Mouse (Mus musculus): Measurements from ENCODE around the gene Olfr110. TPM values are rescaled to one million over a fixed set of nuclear protein-coding genes. Genes with fewer than 3 reads are reported as not detected.
"Not testable (repeated sequence)": the region's sequence is repeated elsewhere in the genome, so short reads cannot be mapped to it uniquely, and the experiment has no call there.

The Olfr110 gene
- polyA plus RNA-seq (2016; fragmentation: Nextera tagmentation; extraction: Ambion mirVana), result not detected in 2 replicates

DNA sequence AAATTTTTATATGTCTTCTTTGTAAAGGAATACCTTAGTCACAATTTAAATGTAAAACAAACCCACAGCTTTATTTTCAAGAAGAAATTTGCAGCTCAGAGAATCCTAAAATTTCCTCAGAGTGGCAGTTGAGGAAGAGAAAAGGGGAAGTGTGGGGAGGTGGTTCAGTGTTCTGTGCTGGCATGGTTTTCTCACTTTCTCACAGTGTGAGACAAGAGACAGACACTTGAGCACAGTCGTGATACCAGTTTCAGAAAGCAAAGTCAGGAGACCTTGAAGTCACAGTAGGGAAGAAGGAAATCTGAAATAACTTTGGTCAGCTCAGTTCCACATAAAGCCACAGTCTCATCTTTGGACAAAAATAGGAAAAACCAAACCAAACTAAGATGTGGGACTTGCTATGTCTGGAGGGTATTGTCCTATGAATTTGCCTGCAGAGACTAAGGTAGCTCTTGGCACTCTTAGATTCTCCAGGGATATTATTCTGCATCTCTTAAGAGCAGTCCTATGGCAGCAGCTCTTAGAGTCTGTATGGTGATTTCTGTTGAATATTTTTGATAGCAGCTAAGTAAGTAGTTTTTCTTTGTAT, at the start of gene Olfr110:
TSS of gene Olfr110 (plus strand) at position 539 of the 589 bp plus-strand sequence.
- Histone ChIP-seq H3K9ac (no peak within 1 kb of the TSS), H3K4me1 (no peaks in the 10 kb centered on the region), H3K9me3 (no peaks in the 10 kb centered on the region), H3K27ac (no peak within 1 kb of the TSS), H3K27me3 (no peaks in the 10 kb centered on the region), H3K4me2 (replicated peaks) (no peak within 1 kb of the TSS), H3K4me3 (no peak within 1 kb of the TSS), H3K36me3 (no peaks in the 10 kb centered on the region)
- WGBS, result 67% methylated on average over 1 of the region's 1 CpGs
- ATAC-seq (ENCODE audit: insufficient number of reproducible peaks, insufficient read depth, low FRiP score, low TSS enrichment), result no peak

DNA sequence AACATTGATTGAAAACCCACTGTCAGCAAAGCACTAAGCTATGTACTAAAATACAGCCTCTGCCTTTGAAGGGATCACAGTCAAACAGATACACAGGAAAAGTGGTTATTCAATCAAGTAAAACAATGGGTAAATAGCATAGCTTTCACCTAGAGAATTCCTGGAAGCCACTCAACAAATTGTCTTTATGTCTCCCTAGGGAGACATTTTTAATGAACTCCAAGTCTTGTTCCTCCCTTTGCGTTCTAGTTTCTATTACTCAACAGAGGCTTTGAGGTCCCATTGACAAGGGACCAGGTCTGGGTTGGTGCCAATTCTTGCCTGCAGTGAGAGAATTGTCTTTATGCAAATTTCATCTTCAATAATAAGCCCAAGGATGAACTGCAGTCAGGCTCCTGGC, 47.1 kb upstream of the Olfr110 start, which contains the start of gene Olfr108:
TSS of gene Olfr108 (plus strand) at position 301 of the 400 bp plus-strand sequence.
- Histone ChIP-seq H3K4me1 (no peaks in the 10 kb centered on the region), H3K27ac (no peak within 1 kb of the TSS), H3K9ac (no peak within 1 kb of the TSS), H3K27me3 (no peaks in the 10 kb centered on the region), H3K9me3 (no peaks in the 10 kb centered on the region), H3K36me3 (no peaks in the 10 kb centered on the region), H3K4me3 (no peak within 1 kb of the TSS), H3K4me2 (replicated peaks) (no peak within 1 kb of the TSS)
- 85% methylated on average over 1 of the region's 1 CpGs for WGBS
- ATAC-seq (ENCODE audit: insufficient number of reproducible peaks, insufficient read depth, low FRiP score, low TSS enrichment), result no peak

DNA sequence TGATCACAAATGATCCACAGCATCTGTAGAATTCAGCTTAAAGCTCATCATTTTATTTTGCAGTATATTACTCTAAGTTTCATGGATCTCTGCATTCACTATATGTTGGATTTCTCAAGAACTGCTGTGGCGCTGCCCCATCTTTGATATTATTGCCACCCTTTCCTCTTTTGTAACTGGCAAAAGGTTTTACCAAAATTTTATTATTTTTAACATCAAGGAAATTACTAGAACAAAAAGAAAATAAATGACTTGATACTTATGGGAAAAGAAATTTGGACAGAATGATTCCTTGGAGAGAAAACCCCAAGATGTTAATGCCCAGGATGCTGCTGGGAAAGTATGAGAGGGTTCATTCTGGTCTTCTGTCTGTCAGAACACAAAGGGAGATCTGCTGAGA, 33.7 kb upstream of the Olfr110 start, which contains the start of gene Olfr109:
TSS of gene Olfr109 (plus strand) at position 301 of the 400 bp plus-strand sequence.
- 91% methylated on average over 1 of the region's 1 CpGs for WGBS
- H3K27ac ChIP-seq, result no peak within 1 kb of the TSS
- H3K4me1 ChIP-seq, result no peaks in the 10 kb centered on the region
- ATAC-seq (ENCODE audit: insufficient number of reproducible peaks, insufficient read depth, low FRiP score, low TSS enrichment), result no peak
- H3K4me2 ChIP-seq (replicated peaks), result no peak within 1 kb of the TSS
- H3K9ac ChIP-seq, result no peak within 1 kb of the TSS
- H3K4me3 ChIP-seq, result no peak within 1 kb of the TSS
- H3K27me3 ChIP-seq, result no peaks in the 10 kb centered on the region
- no peaks in the 10 kb centered on the region for H3K36me3 ChIP-seq
- no peaks in the 10 kb centered on the region for H3K9me3 ChIP-seq

DNA sequence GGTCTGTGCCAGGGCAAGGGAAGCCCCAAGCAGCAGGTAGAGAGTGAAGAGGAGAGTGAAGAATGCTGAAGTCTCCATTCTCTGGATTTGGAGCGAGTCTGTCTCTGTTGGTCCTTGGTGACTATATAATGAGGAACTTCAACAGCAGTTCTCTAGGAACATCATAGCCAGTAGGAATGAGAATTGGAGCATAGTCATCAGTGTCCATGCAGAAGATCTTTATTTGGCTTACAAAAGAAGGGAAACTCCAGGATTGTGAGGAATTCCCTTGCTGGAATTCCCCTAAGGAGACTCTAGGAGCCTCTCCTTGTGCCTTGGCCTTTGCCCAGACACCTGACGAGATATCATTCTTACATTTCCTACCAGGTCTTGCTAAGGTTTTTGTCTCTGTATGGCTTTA, 8.8 kb upstream of the Olfr110 start, which contains the start of gene H2-M2:
TSS of gene H2-M2 (minus strand) at position 101 of the 400 bp plus-strand sequence.
- Histone ChIP-seq H3K4me3 (no peak within 1 kb of the TSS), H3K9me3 (no peaks in the 10 kb centered on the region), H3K9ac (no peak within 1 kb of the TSS), H3K27me3 (no peaks in the 10 kb centered on the region), H3K4me2 (replicated peaks) (no peak within 1 kb of the TSS), H3K27ac (no peak within 1 kb of the TSS), H3K4me1 (no peaks in the 10 kb centered on the region), H3K36me3 (no peaks in the 10 kb centered on the region)
- ATAC-seq (ENCODE audit: insufficient number of reproducible peaks, insufficient read depth, low FRiP score, low TSS enrichment), result no peak
- 62% methylated on average over 2 of the region's 2 CpGs for WGBS

DNA sequence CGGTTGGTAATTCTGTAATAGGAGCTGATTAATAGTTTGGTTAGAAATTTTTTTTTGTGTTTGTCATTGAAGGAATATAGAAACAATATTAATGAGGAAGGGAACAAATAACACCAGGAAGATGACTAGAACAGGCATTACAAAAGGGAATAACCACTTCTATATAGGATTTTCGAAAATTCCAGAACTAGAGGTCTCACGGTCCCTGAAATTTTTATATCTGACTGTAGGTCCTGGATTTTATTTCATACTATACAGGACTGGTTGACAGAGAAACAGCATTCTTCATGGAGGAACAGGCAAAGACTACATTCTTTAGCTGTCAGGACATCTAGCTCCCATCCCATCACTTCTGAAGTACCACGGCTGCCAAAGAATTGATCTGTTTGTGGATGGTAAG, 15.5 kb downstream of the Olfr110 start, which contains the start of gene Olfr111:
TSS of gene Olfr111 (plus strand) at position 301 of the 400 bp plus-strand sequence.
- no peak within 1 kb of the TSS for H3K4me2 ChIP-seq (replicated peaks)
- no peaks in the 10 kb centered on the region for H3K9me3 ChIP-seq
- no peaks in the 10 kb centered on the region for H3K27me3 ChIP-seq
- H3K9ac ChIP-seq, result no peak within 1 kb of the TSS
- no peak within 1 kb of the TSS for H3K27ac ChIP-seq
- H3K4me1 ChIP-seq, result no peaks in the 10 kb centered on the region
- no peak within 1 kb of the TSS for H3K4me3 ChIP-seq
- no peak for ATAC-seq (ENCODE audit: insufficient number of reproducible peaks, insufficient read depth, low FRiP score, low TSS enrichment)
- 84% methylated on average over 4 of the region's 4 CpGs for WGBS
- H3K36me3 ChIP-seq, result no peaks in the 10 kb centered on the region

DNA sequence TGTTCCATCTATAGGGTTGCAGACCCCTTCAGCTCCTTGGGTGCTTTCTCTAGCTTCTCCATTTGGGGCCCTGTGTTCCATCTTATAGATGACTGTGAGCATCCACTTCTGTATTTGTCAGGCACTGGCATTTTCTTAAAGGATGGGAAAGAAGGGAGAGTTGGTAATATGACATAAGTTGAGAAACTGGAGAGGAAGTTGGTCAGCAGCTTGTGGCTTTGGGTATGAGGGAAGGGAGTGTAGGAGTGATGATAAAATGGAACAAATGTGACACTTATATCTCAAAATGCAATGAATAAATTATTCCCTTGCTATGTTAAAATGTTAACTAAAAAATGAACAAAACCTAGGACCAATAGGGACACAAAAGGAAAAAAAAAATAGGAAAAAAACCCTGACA, 32.3 kb downstream of the Olfr110 start:
- ATAC-seq (ENCODE audit: insufficient number of reproducible peaks, insufficient read depth, low FRiP score, low TSS enrichment); H3K9ac ChIP-seq; H3K4me1 ChIP-seq; H3K36me3 ChIP-seq; H3K4me3 ChIP-seq; H3K9me3 ChIP-seq; H3K27me3 ChIP-seq; H3K4me2 ChIP-seq (replicated peaks); H3K27ac ChIP-seq: not testable (repeated sequence)

DNA sequence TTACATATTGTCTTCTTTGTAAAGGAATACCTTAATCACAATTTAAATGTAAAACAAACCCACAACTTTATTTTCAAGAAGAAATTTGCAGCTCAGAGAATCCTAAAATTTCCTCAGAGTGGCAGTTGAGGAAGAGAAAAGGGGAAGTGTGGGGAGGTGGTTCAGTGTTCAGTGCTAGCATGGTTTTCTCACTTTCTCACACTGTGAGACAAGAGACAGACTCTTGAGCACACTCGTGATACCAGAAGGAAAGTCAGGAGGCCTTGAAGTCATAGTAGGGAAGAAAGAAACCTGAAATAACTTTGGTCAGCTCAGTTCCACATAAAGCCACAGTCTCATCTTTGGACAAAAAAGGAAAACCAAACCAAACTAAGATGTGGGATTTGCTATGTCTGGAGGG, 33.2 kb downstream of the Olfr110 start:
- not testable (repeated sequence) for H3K27ac ChIP-seq; H3K4me1 ChIP-seq; H3K27me3 ChIP-seq; H3K4me3 ChIP-seq; H3K36me3 ChIP-seq; H3K9ac ChIP-seq; ATAC-seq (ENCODE audit: insufficient number of reproducible peaks, insufficient read depth, low FRiP score, low TSS enrichment); H3K9me3 ChIP-seq; H3K4me2 ChIP-seq (replicated peaks)
- WGBS, result 68% methylated on average over 1 of the region's 1 CpGs

DNA sequence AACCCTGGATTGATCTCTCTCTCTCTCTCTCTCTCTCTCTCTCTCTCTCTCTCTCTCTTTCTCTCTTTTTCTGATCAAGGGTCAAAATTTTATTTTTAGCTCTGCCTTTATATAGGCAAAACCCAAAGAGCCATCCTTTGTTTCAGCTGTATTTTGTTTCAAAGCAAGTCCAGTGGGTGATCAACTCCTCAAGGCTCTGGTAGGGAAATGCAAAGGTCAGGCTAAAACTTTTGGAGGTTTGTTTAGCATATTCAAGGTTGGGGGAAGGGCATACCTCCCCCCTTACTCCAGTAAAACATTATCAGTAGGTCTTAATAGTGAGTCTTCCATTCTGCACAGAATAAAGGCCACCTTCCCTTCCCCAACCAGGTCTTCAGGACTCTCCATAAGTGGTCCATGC, 42.9 kb downstream of the Olfr110 start:
- Histone ChIP-seq H3K4me1 (no peaks in the 10 kb centered on the region), H3K27me3 (no peaks in the 10 kb centered on the region), H3K27ac (no peak overlapping the region), H3K9me3 (no peaks in the 10 kb centered on the region), H3K4me2 (replicated peaks) (no peak overlapping the region), H3K4me3 (no peak overlapping the region), H3K36me3 (no peaks in the 10 kb centered on the region), H3K9ac (no peak overlapping the region)
- no peak for ATAC-seq (ENCODE audit: insufficient number of reproducible peaks, insufficient read depth, low FRiP score, low TSS enrichment)

DNA sequence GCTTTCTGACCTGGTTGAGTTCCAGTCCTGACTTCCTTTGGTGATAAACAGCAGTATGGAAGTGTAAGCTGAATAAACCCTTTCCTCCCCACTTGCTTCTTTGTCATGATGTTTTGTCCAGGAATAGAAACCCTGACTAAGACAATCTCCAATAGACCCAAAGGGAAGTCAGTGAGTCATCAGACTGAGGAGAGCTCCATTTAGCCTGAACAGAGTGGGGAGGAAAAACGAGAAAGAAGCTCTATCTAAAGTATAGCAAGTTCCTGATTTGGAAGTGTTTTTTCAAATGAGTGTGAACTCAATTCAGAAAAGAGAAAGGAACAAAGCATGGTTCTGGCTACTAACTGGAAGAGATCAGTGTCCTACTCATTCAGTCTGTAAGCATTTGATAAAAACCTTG, 46.1 kb downstream of the Olfr110 start:
- not testable (repeated sequence) for H3K27ac ChIP-seq; H3K9me3 ChIP-seq; H3K4me3 ChIP-seq; H3K9ac ChIP-seq; ATAC-seq (ENCODE audit: insufficient number of reproducible peaks, insufficient read depth, low FRiP score, low TSS enrichment); H3K36me3 ChIP-seq; H3K27me3 ChIP-seq; H3K4me1 ChIP-seq; H3K4me2 ChIP-seq (replicated peaks)
- WGBS, result 44% methylated on average over 1 of the region's 1 CpGs

DNA sequence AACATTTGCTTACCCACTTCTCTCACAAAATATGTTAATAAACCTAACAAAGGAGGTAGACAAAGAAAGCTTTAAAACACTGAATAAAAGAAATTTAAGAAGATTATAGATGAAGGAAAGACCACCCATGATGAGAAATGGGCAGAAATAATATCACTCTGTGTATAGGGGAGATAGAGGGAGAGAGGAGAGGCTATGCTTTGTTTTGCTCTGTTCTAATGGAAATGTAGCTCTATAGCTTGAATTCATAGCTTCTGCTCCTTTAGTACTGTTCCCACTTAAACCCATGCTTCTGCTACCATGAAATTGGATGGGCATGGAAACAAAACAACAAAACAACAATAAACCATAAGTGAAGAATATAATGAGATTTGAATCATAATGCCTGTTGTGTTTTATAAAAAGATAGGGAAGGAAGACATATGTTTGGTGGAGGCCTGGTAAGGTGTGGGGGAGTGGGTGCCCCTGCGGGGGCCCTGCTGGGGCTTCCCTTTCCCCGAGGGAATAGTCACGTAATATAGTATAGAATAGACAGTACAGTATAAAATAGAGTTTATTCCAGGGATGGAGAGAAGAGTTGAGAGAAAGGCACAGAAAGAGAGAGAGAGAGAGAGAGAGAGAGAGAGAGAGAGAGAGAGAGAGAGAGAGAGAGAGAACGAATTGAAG, 49.3 kb downstream of the Olfr110 start:
- Histone ChIP-seq H3K4me3 (no peak overlapping the region), H3K9me3 (no peaks in the 10 kb centered on the region), H3K4me1 (no peaks in the 10 kb centered on the region), H3K36me3 (no peaks in the 10 kb centered on the region), H3K4me2 (replicated peaks) (no peak overlapping the region), H3K9ac (no peak overlapping the region), H3K27ac (no peak overlapping the region), H3K27me3 (no peaks in the 10 kb centered on the region)
- no peak for ATAC-seq (ENCODE audit: insufficient number of reproducible peaks, insufficient read depth, low FRiP score, low TSS enrichment)
- WGBS, result 87% methylated on average over 4 of the region's 4 CpGs

DNA sequence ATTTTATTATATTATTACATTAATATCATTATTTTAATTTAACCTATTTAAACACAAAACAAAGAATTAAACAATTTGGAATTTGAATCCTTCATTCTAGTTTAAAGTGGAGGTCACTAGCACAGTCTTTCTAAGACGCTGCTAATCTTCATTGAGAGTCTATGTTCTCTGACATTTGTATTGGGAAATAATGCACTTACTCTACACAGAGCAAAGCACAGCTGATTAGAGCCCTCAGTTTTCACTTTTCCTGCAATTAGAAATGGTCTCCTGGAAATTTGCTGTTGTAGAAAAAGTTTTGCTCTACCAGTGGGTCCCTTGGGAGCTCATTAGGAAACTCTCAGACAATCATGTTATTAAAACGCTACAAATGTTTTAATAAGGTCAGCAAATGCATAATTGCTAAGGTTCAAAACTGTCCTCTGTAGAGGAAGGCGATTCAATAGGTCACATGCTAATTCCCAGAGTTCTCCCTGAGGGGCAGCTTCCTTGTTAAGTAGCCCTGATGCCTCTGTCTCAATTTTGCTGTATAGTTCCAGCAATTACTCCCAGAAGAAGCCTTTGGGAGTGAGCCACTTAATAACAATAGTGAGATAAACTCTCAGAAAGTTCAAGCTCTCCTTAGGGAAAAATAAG, 51.6 kb downstream of the Olfr110 start:
- Histone ChIP-seq H3K4me3 (no peak overlapping the region), H3K4me1 (no peaks in the 10 kb centered on the region), H3K9ac (no peak overlapping the region), H3K9me3 (no peaks in the 10 kb centered on the region), H3K27ac (no peak overlapping the region), H3K27me3 (no peaks in the 10 kb centered on the region), H3K4me2 (replicated peaks) (no peak overlapping the region), H3K36me3 (no peaks in the 10 kb centered on the region)
- ATAC-seq (ENCODE audit: insufficient number of reproducible peaks, insufficient read depth, low FRiP score, low TSS enrichment), result no peak
- 39% methylated on average over 3 of the region's 3 CpGs for WGBS
